Mouse (Mus musculus) B cell, adult 62 days (primary cell): ENCODE measurements around the gene Ccdc71l. TPM values are rescaled to one million over a fixed set of nuclear protein-coding genes. Genes with fewer than 3 reads are reported as not detected.

Experiments
- total RNA-seq: library from RNA; stranded (reverse); gene quantifications from 4 replicates; pipeline ENCODE4 v1.2.4, GENCODE M21; 2023

Ccdc71l gene
- 13.3 to 16.3 TPM (median 15.0 TPM) in 4 replicates for total RNA-seq

GRCm38 (mm10) chr12:32378528-32379295 lies at the start of gene Ccdc71l:
Gene Ccdc71l (plus strand): TSS chr12:32378704.

Other genes with a start within 250 kb of the Ccdc71l start
- 52.4 to 60.0 TPM (median 58.9 TPM) in 4 replicates for gene Pik3cg, start 170.0 kb upstream of the Ccdc71l start, total RNA-seq